Mouse (Mus musculus) T-helper 2 cell (primary cell): ENCODE data around the gene Pkn3.

Source experiments
- in situ Hi-C: fragments of 300-600 bp; cut with MboI, MseI; formaldehyde crosslinking; loops from one replicate; pipeline ENCODE4 v1.15.1; 2025; ENCODE audit warnings: high pct_unique_total_duplicates

The Pkn3 gene

DNA sequence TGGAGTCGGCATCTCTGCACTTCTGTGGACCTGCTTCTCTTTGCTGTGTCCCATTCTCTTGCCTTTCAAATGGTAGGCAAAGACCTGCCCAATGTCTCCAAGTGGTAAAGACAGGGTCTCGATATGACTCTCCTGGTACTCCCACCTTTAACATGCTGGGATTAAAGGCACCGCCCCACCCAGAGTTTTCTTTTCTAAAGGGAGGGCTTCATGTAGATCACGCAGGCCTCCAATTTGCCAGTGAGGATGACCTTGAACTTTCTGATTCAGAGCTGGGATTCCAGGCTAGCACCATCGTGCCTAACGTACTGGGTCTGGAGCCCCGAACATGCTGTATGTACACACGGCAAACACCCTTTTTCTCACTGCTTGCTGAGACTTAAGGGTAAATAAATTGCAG is 14.2 kb upstream of the Pkn3 start:
- in situ Hi-C loops = no loop called here

DNA sequence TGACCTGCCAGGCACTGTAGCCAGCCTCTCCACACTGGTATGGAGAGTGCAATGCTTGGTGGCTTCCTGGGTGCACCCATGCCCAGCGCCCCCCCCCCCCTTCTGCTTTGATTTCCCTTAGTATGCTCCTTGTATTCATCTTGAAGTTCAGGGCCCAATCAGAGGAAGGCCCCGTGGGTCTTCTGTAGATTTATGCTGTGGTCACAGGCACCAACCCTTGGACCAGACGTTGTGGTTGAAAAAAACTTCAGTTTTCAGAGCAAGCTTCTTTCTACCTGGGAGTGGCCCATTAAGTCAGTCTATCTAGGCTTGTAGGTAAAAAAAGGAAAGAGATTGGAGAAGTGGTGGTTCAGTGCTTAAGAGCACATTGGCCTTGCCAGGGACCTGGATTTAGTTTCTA is 13.7 kb upstream of the Pkn3 start:
- in situ Hi-C loops = no loop called here

GRCm38 (mm10) chr2:30064298-30064697 is 13.2 kb upstream of the Pkn3 start:
- in situ Hi-C loops = no loop called here

DNA sequence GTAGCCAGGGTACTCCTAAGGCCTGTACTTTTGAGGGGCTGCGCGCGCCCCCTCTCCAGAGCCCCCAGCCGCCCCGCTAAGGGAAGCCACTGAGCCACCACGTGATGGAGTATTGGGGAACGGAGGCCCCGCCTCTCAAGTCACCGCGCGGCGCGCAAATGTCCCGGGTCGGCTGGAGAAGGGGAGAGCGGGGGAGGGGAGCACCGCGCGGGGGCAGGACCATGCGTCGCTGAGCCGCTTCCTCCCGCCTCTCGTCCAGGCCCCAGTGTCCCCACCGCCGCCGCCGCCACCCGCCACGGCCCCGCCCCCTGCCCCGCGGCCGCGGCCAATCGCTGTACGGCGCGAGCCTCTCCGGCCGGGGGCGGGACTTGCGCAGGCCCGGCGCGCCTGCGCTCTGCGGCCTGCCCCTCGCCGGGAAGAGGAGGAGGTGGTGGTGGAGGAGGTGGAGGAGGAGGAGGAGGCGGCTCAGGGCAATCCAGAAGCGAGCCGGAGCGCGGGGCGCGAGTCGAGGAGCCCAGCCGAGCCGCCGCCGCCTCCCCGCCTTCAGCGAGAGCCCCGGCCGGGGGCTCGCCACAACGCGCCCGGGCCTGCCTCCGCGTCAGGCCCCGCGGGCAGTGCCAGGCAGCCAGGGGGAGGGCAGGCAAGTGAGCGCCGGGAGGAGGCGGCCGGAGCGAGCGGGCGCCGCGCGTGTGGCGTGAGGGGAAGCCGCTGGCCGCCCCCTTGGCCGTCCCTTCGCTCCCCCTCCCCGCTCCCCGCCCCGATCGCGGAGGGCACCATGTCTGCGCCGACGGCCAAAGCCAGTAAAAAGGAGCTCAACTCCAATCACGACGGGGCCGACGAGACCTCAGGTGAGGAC is 11.2 kb upstream of the Pkn3 start:
- in situ Hi-C loops = no loop called here

GRCm38 (mm10) chr2:30067031-30067888 is 10.2 kb upstream of the Pkn3 start:
- in situ Hi-C loops = no loop called here

- in situ Hi-C loops = no loop called here
Observed at GRCm38 (mm10) chr2:30067962-30068361, 9.5 kb upstream of the Pkn3 start.

DNA sequence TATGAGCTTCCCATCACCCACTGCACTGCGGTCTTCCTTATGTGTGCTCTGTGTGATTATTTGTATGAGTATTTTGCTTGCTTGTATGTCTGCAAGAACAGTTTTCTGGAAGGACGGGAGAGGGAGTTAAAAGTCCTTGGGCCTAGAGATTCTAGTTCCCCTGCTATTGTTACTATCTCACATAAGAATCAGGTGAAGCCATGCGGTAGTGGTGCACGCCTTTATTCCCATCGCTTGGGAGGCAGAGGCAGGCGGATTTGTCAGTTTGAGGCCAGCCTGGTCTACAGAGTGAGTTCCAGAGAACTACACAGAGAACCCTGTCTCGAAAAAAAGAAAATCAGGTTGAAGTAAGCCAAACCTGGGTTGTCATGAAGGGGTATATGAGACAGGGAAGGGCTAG is 4.6 kb upstream of the Pkn3 start:
- in situ Hi-C loops = no loop called here

DNA sequence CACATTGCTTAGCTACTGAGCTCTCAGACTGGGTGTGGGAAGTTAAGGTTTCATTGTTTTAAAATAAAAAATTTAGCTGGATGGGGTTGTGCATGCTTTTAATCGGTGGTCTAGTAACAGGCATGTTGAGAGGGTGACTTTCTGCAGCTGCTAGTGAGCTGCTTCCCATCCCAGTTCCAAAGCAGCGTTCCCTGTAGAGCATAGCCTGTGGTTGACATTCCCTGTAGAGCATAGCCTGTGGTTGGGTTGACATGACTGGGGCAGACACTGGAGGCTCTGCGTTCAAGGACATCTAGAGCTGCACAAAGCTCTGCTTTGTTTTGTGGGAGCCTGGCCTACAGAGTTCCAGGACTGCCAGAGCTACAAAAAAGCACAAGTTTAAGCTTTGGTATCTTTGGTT is 4.2 kb upstream of the Pkn3 start:
- in situ Hi-C loops = no loop called here

GRCm38 (mm10) chr2:30075625-30076024 is 1.9 kb upstream of the Pkn3 start:
- in situ Hi-C loops = loop anchor here (5.0 kb wide), 1 partner anchor 47 kb away; the partner anchor contains the start of gene Zer1

- in situ Hi-C loops = loop anchor here (5.0 kb wide), 1 partner anchor 46 kb away; the partner anchor contains the start of gene Zer1
Observed at GRCm38 (mm10) chr2:30076439-30076838, 1.0 kb upstream of the Pkn3 start.

GRCm38 (mm10) chr2:30076959-30077358 is 525 bp upstream of the Pkn3 start:
- in situ Hi-C loops = loop anchor here (5.0 kb wide), 1 partner anchor 45 kb away; the partner anchor contains the start of gene Zer1

DNA sequence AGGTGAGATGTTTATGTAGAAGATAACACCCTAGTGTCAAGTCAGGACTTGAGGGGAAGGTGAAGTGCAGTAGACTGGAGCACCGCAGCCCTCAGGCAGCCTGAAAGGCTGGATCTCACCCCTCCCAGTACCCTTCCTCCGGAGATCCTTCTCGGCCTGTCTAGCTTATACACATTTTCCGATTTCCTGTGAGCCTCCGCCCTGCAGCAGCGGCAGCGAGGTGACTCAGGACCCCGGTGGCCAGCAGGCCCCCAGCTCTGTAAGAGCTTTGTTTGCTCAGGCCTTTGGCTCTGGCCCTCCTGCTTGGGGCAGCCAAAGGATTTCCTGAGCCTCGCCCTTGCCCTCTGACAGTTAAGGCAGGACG is 847 bp downstream of the Pkn3 start:
- in situ Hi-C loops = loop anchor here (5.0 kb wide), 1 partner anchor 44 kb away; the partner anchor contains the start of gene Zer1

DNA sequence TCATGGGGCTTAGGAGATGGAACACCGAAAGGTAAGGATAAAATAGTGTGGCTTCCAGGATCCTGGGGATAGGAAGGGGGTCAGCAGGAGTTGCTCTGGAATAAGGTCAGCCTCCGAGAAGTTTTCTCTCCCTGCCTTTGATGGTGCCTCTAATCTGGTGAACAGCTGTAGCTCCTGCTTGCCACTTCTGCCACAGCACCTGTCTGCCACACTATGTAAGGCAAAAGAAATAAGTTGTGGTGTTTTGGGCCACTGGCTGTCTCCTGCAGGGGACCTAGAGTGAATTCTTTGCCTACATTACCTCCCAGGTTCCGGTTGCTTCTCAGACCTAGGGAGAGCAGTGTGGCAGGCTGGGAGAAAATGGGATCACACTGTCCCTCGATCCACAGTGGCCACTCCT is 1.3 kb downstream of the Pkn3 start:
- in situ Hi-C loops = loop anchor here (5.0 kb wide), 1 partner anchor 44 kb away; the partner anchor contains the start of gene Zer1

GRCm38 (mm10) chr2:30080181-30080800 is 2.8 kb downstream of the Pkn3 start:
- in situ Hi-C loops = no loop called here

DNA sequence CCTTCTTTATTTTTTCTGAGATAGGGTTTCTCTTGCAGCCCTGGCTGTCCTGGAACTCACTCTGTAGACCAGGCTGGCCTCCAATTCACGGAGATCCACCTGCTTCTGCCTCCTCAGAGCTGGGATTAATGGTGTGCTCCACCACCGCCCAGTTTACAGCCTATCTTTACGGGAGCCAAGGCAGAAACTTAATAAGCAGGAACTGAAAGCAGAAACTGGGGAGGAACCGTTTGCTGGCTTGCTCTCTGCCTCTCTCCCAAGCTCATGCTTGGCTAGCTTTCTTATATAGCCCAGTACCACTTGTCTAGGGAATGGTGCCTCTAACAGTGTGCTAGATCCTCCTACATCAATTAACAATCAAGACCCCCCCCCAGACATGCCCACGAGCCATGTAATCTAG is 6.6 kb downstream of the Pkn3 start:
- in situ Hi-C loops = no loop called here

DNA sequence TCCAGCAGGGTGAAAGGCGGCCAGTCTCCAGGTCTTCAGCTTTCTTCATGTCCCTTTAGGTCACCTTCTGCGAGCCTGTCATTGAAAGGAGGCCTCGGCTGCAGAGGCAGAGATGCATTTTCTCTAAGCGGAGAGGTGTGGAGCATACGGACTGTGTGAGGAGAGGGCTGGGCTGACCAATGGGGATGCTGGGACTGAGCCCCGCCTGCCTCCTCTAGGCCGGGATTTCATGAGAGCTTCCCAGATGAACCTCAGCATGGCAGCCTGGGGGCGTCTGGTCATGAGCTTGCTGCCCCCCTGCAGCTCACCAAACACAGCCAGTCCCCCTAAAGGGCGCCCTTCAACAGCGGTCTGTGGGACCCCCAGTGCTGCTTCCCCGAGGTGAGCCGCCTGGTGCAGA is 7.1 kb downstream of the Pkn3 start:
- in situ Hi-C loops = no loop called here

DNA sequence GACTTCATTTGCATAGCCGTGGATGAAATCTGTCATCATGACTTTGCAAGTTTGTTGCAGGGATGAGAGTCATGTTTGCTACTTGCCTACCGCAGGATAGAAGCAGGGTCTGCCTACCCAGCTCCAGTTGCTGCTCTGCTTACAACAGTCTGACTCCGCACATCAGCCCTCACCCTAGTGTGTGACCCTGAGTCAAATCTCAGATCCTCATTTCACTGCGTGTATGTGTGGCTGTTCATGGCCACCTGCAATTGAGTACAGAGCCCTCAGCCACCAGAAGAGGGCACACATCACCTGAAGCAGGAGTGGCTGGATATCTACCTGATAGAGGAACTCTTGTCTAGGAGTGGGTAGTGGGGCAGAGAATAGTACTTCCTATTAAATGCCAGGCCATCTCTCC is 9.8 kb downstream of the Pkn3 start:
- in situ Hi-C loops = no loop called here

- in situ Hi-C loops = no loop called here
Observed at GRCm38 (mm10) chr2:30091521-30091920, 14.0 kb downstream of the Pkn3 start.

- in situ Hi-C loops = no loop called here
Observed at GRCm38 (mm10) chr2:30092280-30092918, 14.9 kb downstream of the Pkn3 start.

- in situ Hi-C loops = no loop called here
Observed at GRCm38 (mm10) chr2:30093471-30094207, 16.2 kb downstream of the Pkn3 start, which contains the start of gene Zdhhc12. Gene Zdhhc12, minus strand, starts transcription at chr2:30093648.

DNA sequence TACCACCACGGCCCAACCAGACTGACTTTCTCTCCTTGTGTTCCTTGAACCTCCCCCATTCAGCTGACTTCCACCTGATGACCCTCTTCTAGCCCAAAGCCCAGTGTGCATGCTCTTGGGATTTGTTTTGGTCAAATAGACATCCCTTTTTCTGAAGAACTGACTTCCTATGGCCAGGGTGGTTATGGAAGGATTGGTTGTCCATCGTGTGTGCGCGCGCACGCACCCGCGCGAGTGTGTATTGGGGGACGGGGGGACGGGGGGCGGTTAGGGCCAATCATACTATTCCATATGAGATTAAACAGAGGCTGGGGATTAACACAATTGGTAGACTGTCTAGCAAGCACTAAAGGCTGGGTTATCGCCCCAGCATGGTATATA is 16.7 kb downstream of the Pkn3 start:
- in situ Hi-C loops = no loop called here
